Mouse (Mus musculus) left cerebral cortex, adult 18-20 months (tissue): ENCODE measurements around the gene Mrpl35. TPM values are rescaled to one million over a fixed set of nuclear protein-coding genes. Genes with fewer than 3 reads are reported as not detected.
A peak's percentile ranks its signal among the peaks of the same experiment; 100 is the strongest.

Source experiments
- DNase-seq, 2 experiments: peaks; one replicate each; pipeline ENCODE4 v3.0.0; 2021 to 2022; ENCODE audit warnings: low spot score in 2 of 2, mixed read lengths in 1 of 2
- total RNA-seq, 2 experiments: library from RNA; stranded (reverse); gene quantifications; 2 replicates each; pipeline ENCODE4 v1.2.3; 2021

Mrpl35 gene
- total RNA-seq, 2 experiments from 2014 or later: 30.9 to 34.0 TPM

- DNase-seq: no peak
These were observed 25.6 kb downstream of the Mrpl35 start for GRCm38 (mm10) chr6:71801011-71801713.

- DNase-seq: no peak
These were observed 27.4 kb downstream of the Mrpl35 start for GRCm38 (mm10) chr6:71799391-71799790.

DNA sequence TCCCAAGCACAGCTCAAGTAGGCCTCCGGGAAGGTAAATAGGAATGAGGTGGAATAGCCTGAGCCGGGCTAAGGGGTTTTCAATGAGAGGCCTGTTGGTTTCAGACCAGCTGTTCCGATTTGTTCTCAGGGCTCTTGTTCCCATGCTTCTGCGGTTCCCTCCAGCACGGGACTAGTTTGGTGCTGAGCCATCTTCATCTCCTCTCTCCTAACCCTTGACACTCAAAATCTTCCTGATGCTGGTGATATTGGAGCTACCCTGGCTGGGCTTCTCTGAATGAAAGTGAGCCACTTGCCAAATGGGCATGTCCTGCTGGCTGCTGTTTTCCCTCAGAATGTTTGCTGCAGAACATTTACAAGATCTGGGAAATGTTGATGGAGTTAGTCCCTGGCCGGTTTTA lies 35.0 kb downstream of the Mrpl35 start:
- DNase-seq: no peak

DNA sequence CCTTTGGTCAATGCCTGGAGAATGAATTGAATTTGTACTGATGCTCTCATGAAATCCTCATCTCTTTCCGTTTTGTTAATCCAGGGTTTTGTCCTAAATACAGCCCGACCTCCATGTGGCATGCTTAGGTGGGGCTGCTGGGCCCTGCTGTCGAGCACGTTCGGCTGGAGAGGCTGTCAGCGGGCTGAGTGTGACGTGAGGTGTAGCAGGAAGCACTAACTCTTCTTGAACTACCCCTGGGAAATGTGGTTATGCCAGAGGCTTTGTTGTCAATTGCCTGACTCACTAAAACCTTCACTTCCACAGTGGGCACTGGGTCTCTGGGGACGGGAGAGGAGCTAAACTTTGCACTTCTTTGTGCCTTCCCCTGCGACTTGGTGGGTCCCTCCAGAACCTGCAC lies 38.4 kb downstream of the Mrpl35 start:
- DNase-seq: no peak

GRCm38 (mm10) chr6:71783165-71783564 lies 43.6 kb downstream of the Mrpl35 start:
- no peak for DNase-seq

DNA sequence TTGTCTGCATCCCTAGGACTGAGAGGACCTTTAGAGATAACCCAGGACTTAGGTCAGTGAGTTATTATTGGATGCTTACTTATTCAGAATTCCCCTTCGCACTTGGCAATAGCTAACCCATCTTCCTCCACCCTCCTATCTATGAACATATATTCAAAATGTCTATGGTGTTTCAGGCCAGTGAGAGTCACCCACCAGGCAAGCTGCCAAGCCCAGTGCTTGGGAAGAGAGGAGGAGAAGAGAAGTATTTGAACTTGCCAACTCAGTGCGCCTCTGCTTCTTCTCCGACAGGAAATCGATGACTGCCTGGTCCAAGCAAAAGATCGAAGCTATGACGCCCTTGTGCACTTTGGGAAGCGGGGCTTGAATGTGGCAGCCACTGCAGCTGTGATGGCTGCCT lies 46.3 kb downstream of the Mrpl35 start:
- DNase-seq: no peak

DNA sequence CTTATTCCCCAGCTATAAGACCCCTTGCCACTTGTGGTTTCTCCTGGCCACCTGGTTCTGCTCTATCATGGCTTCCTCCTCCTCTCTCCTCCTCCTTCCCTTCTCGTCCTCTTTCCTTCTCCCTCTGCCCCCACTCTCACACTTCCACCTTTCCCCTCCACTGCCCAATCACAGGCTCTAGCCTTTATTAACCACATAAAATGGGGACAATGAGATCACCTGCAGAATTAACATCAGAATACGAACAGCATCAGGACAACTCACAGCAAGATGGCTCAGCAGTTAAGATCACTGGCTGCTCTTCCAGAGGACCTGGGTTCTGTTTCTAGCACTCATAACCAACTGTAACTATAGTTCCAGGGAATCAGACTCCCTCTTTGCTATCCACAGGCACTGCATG lies 46.9 kb downstream of the Mrpl35 start:
- no peak for DNase-seq

DNA sequence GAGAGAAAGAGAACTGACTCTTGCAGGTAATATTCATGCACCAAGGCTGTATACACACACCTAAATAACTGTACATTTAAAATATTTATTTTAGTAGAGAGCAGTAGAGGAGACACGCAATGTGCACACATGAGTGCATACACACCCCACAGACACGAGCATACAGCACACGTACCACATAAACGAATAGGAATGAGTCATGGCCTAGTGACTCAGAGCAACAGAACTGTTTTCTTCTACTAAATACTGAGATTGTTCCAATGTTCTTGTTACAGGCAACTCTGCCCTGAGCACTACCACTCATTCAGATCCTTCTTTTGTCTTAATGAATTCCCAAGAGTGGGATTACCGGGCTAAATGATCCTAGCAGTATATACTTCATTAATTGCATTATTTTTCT lies 48.8 kb downstream of the Mrpl35 start:
- no peak for DNase-seq

GRCm38 (mm10) chr6:71772636-71773208 lies 54.0 kb downstream of the Mrpl35 start:
- DNase-seq: no peak

- DNase-seq: peak; percentile 62 to 74
These were observed 54.6 kb downstream of the Mrpl35 start for GRCm38 (mm10) chr6:71772156-71772555.

DNA sequence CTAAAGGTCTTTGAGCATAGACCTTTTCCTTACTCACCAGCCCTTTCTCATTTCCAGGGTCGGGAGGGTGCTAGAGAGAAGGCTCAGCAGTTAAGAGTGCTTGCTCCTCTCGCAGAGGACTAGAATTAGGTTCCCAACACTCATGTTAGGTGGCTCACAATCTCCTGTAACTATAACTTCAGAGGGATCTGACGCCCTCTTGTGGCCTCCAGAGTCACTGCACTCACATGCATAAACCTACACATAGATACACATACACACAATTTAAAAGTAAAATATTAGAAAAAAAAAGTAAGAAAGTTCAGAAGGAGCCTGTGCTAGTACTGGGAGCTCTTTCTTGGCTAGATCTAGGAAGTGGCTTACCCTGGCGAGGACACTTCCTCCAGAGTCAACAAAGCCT lies 55.5 kb downstream of the Mrpl35 start:
- DNase-seq: no peak

DNA sequence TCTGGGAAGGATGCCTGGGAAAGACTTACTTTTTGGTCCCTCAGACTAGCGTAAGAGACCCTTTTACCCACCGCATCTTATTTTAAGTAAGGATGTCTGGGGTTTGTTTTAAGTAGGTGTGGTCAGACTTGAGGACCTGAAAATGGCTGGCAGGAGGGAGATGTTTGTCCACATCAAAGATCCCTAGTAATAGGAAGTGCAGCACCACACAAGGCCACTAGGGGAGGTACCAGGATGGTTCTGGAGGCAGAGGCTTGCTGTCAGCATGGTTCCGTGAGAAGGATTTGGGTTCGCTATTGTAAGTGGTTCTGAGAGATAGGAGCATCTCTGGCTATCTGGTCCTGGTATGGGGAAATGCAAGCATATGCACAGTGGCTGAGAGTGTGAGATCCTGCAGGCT lies 55.9 kb downstream of the Mrpl35 start:
- DNase-seq: no peak

DNA sequence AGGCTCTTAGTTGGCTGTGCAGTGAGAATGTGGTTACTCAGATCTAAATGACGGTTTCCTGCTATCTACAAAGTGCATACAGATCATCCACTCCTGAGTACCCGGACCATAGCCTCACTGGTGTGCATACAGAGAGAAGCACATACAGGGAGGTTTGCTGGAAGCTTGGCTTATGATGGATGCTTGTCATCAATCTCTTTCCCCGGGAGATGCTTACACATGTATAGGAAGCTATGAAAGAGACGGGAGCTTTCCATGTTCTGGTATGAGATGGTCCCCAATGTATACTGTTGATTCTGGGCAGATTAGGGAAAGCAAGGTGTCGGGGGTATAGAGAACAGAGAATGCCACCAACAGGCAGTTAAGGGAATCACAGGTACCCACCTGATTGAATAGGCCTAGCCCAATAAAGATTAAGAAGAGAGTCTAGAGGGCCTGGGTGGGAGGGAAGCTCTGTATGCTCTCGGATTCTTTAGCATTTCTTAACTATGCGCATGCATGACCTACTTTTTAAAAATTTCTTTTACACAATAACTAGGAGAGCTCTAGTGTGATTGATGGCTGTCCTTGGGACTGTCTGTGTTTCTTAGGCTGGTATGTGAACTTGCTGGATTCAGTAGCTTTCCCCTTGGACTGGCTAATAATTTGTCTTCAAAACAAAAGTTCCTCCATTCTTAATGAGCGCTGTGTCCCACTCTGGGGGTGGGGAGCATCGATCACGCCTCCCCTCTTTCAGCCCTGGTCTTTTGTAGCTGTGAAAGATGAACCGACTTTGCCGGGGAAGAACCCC lies 56.7 kb downstream of the Mrpl35 start:
- DNase-seq: no peak

DNA sequence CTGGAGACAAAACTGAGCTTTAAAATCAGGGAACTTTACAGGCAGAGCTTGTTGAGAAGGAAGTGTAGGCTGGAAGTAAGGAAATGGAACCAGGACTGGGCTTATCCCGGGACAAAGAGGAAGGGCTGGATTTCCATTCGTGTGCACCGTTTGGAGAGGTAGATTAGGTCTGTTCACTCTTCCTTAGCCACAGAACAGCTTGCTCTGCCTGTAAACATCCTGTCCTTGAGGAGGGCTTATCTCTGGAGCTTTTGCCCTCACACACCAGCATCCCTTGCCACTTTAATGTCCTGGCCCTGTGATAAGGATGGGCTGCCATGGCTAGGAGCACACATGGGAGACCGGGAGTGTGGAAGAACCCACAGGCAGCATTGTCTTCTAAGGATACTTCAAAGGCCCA lies 59.0 kb downstream of the Mrpl35 start:
- DNase-seq: no peak

Other genes starting within 250 kb of the Mrpl35 start
- 10 to 100 TPM; 50.1 to 53.4 TPM for gene Kdm3a, start 194.0 kb downstream of the Mrpl35 start, total RNA-seq
- 10 to 100 TPM; 84.9 to 85.6 TPM for gene Reep1, start 119.4 kb downstream of the Mrpl35 start, total RNA-seq
- gene Immt, start 4.4 kb upstream of the Mrpl35 start, total RNA-seq: 100 to 1,000 TPM; 144 to 145 TPM
- gene Ptcd3, start 81.8 kb upstream of the Mrpl35 start, total RNA-seq: 10 to 100 TPM; 64.2 to 65.2 TPM
- gene Polr1a, start 82.1 kb upstream of the Mrpl35 start, total RNA-seq: 10 to 100 TPM; 31.4 to 31.8 TPM